Mouse (Mus musculus) limb, embryonic 15.5 days (tissue): ENCODE measurements around the gene Gm10283. TPM values are rescaled to one million over a fixed set of nuclear protein-coding genes. Genes with fewer than 3 reads are reported as not detected.

Source experiments
- ATAC-seq: fragments of 200-750 bp; cut with Nextera tagmentation; 2 replicates; pipeline ENCODE4 v1.8.0; 2017; ENCODE audit warnings: low read depth, moderate TSS enrichment; ENCODE audit not compliant: insufficient number of reproducible peaks, low FRiP score, low TSS enrichment
- H3K27ac ChIP-seq: fragments of 300-500 bp; sonication (generic); 2 replicates; pipeline ENCODE4 v1.5.1; 2015; ENCODE audit warnings: moderate library complexity, mild to moderate bottlenecking, inconsistent platforms
- H3K27me3 ChIP-seq: fragments of 300-500 bp; sonication (generic); 2 replicates; pipeline ENCODE4 v1.6.1; 2015; ENCODE audit warnings: inconsistent platforms
- H3K36me3 ChIP-seq: fragments of 300-500 bp; sonication (generic); 2 replicates; pipeline ENCODE4 v1.6.1; 2015; ENCODE audit warnings: inconsistent platforms
- H3K4me1 ChIP-seq: fragments of 300-500 bp; sonication (generic); 2 replicates; pipeline ENCODE4 v1.6.1; 2015; ENCODE audit warnings: inconsistent platforms
- H3K4me2 ChIP-seq: fragments of 300-500 bp; sonication (generic); 2 replicates; pipeline ENCODE4 v1.6.1; 2015; ENCODE audit warnings: mild to moderate bottlenecking, inconsistent platforms
- H3K4me3 ChIP-seq: fragments of 300-500 bp; sonication (generic); 2 replicates; pipeline ENCODE4 v1.5.1; 2015; ENCODE audit warnings: mild to moderate bottlenecking, inconsistent platforms
- H3K9ac ChIP-seq: fragments of 300-500 bp; sonication (generic); 2 replicates; pipeline ENCODE4 v1.6.1; 2015; ENCODE audit warnings: inconsistent platforms
- H3K9me3 ChIP-seq: fragments of 300-500 bp; sonication (generic); 2 replicates; pipeline ENCODE4 v1.6.1; 2016; ENCODE audit warnings: inconsistent platforms
- WGBS: fragments of 180-500 bp; shearing (Covaris S2); methylation state at CpG from one replicate; pipeline ENCODE4 v1.1.7; 2015; 5-methylcytosine and 5-hydroxymethylcytosine counted together
- polyA plus RNA-seq: library from polyadenylated mRNA; unstranded; fragments of >200 nt; fragmentation: Nextera tagmentation; extraction: Ambion mirVana; gene quantifications from 2 replicates; pipeline ENCODE4 v1.2.1, GENCODE M21; 2015

Gm10283 gene
- polyA plus RNA-seq, 1 experiment from 2014 or later: not detected

DNA sequence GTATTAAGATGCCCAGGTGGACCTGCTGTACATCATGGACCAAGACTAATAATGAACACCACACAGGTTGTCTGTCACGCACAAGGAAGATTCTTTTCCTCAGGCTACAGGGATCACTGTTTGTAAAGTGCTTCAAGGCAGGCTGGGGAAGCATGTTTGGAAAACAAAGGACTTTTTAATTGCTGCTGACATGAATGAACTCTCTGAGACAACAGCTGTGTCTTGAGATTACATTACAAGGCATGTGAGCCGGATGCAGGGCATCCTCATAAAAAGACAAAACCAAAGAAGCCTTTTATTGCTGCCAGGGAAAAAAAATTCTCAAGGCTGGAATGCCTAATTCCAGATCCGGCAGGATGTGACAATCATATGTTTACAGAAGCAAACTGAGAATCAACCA is 64.4 kb downstream of the Gm10283 start:
- Histone ChIP-seq H3K36me3 (no peaks in the 10 kb centered on the region), H3K9ac (no peak overlapping the region), H3K9me3 (no peaks in the 10 kb centered on the region), H3K27ac (no peak overlapping the region), H3K4me1 (no peaks in the 10 kb centered on the region), H3K27me3 (no peaks in the 10 kb centered on the region), H3K4me2 (no peak overlapping the region), H3K4me3 (no peak overlapping the region)
- no peak for ATAC-seq
- 30% methylated on average over 3 of the region's 3 CpGs for WGBS

DNA sequence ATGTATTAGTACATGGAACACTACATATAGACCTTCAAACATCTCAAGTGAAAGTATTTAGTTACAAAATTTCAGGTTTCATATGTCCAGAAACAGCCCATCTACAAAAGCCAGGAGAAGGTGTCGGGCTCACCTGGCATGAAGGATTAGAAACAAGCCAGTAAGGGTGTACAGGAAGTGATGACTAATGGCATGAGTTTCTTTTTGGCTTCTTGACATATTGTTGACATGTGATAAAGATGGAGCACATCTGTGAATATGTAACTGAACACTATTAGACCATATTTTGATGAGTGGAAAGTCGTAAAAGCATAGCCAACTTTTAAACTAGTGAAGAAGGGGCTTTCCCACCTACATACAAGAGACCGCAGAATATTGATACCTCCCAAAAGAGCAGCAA is 66.1 kb downstream of the Gm10283 start:
- no peak overlapping the region for H3K4me2 ChIP-seq
- H3K27ac ChIP-seq: no peak overlapping the region
- no peak overlapping the region for H3K4me3 ChIP-seq
- H3K27me3 ChIP-seq: no peaks in the 10 kb centered on the region
- H3K9me3 ChIP-seq: no peaks in the 10 kb centered on the region
- no peak for ATAC-seq
- H3K36me3 ChIP-seq: no peaks in the 10 kb centered on the region
- WGBS: 82% methylated on average over 3 of the region's 3 CpGs
- H3K4me1 ChIP-seq: no peaks in the 10 kb centered on the region
- H3K9ac ChIP-seq: no peak overlapping the region

DNA sequence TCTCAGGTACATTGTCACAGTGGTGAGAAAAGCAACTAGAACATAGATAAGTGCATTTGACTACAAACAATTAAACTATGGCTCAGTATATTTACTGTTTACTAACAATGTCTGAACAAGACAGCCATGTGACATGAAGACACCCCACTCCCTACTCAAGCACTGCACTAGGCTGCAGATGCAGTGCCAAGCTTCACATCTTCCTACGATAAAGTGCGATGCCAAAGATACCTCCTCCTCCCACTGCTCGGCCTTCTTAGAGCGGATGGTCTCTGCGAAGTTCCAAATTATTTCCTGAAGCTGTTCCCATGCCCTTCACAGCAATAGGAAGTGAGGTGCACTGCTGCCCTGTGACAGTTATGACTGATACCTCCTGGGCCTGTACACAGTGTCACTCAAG is 70.3 kb downstream of the Gm10283 start:
- no peak for ATAC-seq
- WGBS: 83% methylated on average over 5 of the region's 5 CpGs
- no peak overlapping the region for H3K9ac ChIP-seq

DNA sequence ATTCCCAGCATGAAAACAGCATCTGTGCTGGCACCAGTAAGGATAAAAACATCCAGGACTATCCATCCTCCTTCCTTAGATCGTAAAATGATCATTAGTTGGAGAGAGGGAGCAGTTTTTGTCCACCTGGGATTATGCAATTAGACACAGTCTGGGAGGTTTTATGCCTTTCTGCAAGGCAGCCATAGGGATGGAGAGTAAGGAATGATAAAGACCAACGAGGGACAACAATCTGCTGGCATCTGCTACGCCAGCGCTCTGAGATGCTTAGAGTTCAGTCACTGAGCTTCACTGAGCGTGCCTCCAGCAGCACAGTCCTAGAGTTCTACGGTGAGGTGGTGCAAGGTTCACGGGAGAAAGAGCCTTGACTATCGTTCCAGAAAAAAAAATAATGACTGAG is 96.6 kb downstream of the Gm10283 start:
- H3K27ac ChIP-seq: no peak overlapping the region
- no peaks in the 10 kb centered on the region for H3K27me3 ChIP-seq
- no peaks in the 10 kb centered on the region for H3K36me3 ChIP-seq
- H3K4me1 ChIP-seq: no peaks in the 10 kb centered on the region
- no peak for ATAC-seq
- H3K9me3 ChIP-seq: no peaks in the 10 kb centered on the region
- H3K4me2 ChIP-seq: no peak overlapping the region
- no peak overlapping the region for H3K9ac ChIP-seq
- 67% methylated on average over 8 of the region's 8 CpGs for WGBS
- no peak overlapping the region for H3K4me3 ChIP-seq

More for the DNA sequence above, 70.3 kb downstream of the Gm10283 start:
- H3K9me3 ChIP-seq: no peaks in the 10 kb centered on the region
- no peak overlapping the region for H3K27ac ChIP-seq
- H3K36me3 ChIP-seq: no peaks in the 10 kb centered on the region
- H3K4me1 ChIP-seq: no peaks in the 10 kb centered on the region
- H3K27me3 ChIP-seq: no peaks in the 10 kb centered on the region
- no peak overlapping the region for H3K4me2 ChIP-seq
- no peak overlapping the region for H3K4me3 ChIP-seq

DNA sequence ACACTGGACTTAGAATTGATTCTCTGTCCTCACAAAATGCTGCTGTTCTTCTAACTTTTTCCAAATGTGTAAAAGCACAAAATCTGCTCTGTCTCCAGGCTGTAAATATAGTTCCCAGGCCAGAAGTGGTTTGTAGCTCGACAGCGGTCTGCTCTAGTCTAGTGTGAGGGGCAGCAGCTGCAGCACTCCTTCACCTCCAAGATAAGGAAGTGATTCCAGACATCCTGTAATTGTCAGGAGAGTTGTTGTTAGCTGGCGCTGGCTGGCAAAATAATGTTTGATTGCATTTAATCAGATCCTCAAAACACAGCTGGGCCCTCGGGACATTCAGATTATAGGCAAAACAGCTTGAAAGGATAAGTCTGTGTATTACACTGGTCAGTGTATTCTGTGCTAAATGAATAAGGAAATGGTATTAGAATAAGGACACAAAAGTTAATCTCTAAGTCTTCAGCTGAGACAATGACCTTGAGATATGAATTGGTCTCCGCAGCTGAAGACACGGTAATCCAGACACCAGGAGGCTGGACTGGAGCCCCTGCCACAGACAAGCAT is 97.9 kb downstream of the Gm10283 start:
- WGBS: 47% methylated on average over 6 of the region's 6 CpGs
- H3K4me1 ChIP-seq: no peaks in the 10 kb centered on the region
- H3K9ac ChIP-seq: no peak overlapping the region
- H3K4me3 ChIP-seq: no peak overlapping the region
- H3K9me3 ChIP-seq: no peaks in the 10 kb centered on the region
- H3K36me3 ChIP-seq: no peaks in the 10 kb centered on the region
- H3K27me3 ChIP-seq: no peaks in the 10 kb centered on the region
- H3K27ac ChIP-seq: no peak overlapping the region
- H3K4me2 ChIP-seq: no peak overlapping the region
- ATAC-seq: no peak

DNA sequence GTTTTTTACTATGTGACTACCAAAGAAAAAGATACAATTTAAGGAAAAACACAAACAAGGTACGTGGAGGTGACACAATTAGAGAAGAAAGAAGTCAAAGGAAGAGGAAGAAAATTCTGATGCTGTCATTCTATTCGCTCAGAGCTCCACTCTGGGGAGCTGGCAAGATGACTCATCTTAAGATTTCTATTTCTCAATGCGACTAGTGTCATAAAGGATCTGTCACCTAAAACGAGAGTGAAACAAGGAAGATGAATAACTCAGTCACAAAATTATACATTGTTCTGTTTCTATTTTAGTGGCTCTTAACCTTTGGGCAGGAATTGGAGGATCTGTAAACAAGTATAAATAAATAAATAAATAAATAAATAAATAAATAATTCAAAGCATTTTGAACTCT is 109.3 kb downstream of the Gm10283 start:
- Histone ChIP-seq H3K27me3 (no peaks in the 10 kb centered on the region), H3K9me3 (no peaks in the 10 kb centered on the region), H3K9ac (no peak overlapping the region), H3K4me2 (no peak overlapping the region), H3K36me3 (no peaks in the 10 kb centered on the region), H3K4me3 (no peak overlapping the region), H3K27ac (no peak overlapping the region), H3K4me1 (no peaks in the 10 kb centered on the region)
- ATAC-seq: no peak
- WGBS: 74% methylated on average over 4 of the region's 4 CpGs

DNA sequence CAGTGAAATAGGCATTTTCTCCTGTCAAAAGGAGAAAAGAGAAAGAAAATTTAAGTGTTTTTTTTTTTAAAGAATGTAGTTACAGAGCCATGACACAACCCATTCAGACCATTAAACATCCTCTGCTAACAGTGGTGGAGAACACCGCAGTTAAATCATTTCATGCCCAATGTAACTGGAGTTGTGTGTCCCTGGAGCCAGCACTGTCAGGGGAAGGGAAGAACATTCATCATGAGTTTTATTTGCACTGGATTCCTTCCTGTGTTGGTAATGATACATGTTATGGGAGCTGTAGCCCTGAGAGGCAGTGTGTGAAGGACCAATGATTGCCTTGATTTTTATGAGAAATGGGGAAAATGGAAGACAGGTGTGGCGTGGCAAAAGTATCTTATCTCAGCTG is 116.4 kb downstream of the Gm10283 start:
- no peaks in the 10 kb centered on the region for H3K4me1 ChIP-seq
- H3K27ac ChIP-seq: no peak overlapping the region
- H3K9me3 ChIP-seq: no peaks in the 10 kb centered on the region
- H3K36me3 ChIP-seq: no peaks in the 10 kb centered on the region
- H3K4me3 ChIP-seq: no peak overlapping the region
- 82% methylated on average over 2 of the region's 2 CpGs for WGBS
- no peak overlapping the region for H3K9ac ChIP-seq
- ATAC-seq: no peak
- no peaks in the 10 kb centered on the region for H3K27me3 ChIP-seq
- H3K4me2 ChIP-seq: no peak overlapping the region

Other genes starting within 250 kb of the Gm10283 start
- gene Aadat, start 2.7 kb upstream of the Gm10283 start, polyA plus RNA-seq: 0.52 and 0.69 TPM in 2 replicates
- 2.9 and 3.1 TPM in 2 replicates for gene Mfap3l, start 129.6 kb upstream of the Gm10283 start, polyA plus RNA-seq